Mouse (Mus musculus): ENCODE measurements around the gene Clstn1.
A peak's percentile ranks its signal among the peaks of the same experiment; 100 is the strongest.

The Clstn1 gene

DNA sequence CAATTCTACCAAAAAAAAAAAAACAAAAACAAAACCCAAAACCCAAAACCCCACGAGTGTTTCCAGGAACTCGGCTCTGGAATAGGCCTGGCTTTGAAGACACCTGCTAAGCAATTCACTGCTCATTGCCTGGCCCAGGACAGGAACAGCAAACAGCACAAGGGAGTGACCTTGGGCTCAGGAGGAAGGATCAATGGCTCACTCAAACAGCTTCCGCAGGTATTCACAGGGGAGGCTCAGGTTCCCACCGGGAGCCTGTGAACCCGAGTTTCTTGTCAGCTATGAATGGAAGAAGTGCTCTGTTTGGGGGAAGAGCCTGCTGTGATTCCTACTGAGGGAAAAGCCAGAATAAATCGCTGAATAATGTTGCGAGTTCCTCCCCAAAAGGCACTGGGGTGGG, 97.6 kb downstream of the Clstn1 start:
- DNase-seq, result no peak

DNA sequence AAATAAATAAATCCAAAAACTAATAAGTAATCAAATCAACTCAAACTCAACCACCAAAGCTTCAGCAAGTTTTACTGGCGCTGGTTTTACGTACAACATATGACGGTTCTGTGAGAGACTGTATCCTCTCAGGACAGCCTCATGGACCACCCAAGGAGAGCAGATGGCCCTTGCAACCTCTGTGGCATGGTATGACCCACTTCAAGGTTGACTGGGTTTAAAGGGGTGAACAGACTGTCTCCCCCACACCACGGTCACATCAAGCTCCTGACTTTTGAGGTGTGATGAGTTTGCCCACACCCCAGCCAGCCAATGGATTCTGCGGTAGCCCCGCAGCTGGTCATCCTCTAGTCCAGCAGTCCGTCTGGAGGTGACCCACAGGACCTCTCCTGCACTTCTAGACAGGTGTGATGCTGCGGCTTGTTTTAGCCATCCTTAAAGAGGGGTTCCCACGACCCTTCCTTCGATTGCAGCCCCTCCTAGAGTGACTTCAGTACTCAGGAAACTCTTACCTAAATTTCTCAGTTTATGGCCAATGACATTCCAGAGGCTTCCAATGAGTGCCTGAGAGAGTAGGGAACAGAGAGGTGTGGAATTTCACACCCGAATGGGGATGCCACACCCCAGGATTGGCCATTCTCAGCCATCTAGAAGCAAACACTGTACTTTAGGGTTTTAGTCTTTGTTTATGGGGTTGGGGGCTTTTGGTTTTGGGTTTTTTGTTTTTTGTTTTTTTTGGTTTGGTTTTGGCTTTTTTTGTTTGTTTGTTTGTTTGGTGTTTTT, 98.8 kb downstream of the Clstn1 start:
- DNase-seq, result no peak

DNA sequence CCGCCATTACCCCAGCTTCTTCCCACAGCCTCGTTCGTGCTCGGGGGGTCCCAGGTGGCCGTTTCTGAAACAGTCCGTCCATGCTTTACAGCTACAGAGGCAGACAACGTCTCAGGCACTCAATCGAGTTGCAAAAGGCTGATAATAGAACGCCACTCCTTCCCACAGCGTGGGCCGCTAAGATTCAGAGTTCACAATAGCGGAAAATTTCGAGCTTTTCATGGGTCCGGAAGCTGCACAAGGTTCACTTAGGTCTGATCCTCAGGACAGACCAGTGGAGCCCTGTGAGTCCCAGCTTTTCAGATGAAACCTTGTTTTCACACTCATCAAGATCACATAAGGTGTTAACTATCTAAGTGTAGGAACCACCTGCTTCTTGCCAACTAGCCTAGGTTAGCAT, 102.6 kb downstream of the Clstn1 start:
- DNase-seq, result no peak

DNA sequence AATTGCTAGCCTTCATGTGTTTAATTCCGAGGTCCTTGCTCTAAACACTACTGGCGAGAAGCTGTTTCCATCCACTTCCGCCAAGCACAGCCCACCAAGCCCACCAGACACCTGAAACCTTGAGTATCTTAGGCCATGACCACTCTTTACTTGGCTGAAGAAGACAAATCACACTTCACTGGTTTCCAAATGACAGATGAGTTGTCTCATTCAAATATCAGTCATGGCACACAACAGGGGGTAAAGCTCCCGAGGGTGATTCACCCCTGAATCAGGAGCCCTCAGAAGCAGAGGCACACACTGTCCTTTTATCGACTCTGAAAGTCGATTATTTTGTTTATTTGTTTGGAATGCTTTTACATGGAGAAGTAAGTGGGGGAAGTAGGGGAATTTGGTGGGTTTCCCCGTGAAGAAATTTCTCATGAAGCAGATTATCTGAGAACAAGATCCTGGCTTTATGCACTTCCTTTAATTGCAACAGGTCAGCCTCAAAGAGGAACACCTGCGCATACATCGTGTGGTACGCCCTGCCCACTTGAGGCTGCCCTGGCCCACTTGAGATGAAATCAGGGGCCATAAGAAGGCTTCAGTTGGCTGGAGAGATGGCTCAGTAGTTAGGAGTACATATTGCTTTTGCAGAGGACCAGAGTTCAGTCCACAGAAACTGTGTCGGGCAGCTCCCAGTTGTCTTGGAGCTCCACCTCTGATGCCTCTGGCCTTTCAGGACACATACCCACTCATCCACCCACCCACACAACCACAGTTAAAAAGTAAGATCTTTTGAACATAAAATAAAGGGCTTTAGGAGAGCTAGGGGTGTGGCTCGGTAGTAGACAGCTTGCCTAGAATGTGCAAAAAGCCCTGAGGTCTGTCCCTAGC, 103.8 kb downstream of the Clstn1 start:
- DNase-seq, result no peak

DNA sequence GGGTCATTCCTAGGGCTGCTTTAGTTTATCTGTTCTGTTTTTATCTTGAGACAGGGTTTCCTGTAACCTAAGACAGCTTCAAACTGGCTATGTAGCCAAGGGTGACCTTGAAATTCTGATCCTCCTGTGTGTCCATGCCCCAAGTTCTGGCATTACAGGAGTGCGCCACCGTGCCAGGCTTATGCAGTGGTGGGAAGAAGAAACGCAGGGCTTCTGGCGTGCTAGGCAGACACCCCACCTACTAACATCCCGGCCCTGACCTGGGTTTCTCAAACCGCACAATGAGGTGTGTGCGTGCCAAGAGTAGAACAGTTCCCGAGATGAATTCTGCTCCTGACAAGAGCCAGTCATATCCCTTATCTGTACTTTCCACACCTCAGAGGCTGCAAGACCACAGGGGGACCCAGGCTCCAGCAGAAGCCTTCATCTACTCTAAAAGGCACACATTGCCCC, 104.6 kb downstream of the Clstn1 start:
- DNase-seq, result no peak

DNA sequence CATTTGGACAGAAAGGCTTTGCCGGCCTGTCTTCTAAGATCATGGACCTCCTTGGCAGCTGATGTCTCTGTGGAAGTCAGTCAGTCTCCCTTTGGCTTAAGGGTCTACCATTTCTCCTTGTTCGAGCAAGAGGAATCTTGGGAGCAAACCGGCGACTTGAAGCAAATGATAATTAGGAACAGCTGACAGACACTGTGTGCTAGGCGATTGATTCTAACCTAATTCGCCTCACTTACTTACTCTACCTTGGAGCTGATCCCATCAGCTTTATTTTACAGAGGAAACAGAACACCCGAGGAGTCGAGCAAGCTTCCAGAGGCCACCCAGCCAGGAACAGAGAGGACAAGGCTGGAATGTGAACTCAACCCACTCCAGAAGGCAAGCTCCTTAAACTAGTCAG, 105.1 kb downstream of the Clstn1 start:
- DNase-seq, result no peak

DNA sequence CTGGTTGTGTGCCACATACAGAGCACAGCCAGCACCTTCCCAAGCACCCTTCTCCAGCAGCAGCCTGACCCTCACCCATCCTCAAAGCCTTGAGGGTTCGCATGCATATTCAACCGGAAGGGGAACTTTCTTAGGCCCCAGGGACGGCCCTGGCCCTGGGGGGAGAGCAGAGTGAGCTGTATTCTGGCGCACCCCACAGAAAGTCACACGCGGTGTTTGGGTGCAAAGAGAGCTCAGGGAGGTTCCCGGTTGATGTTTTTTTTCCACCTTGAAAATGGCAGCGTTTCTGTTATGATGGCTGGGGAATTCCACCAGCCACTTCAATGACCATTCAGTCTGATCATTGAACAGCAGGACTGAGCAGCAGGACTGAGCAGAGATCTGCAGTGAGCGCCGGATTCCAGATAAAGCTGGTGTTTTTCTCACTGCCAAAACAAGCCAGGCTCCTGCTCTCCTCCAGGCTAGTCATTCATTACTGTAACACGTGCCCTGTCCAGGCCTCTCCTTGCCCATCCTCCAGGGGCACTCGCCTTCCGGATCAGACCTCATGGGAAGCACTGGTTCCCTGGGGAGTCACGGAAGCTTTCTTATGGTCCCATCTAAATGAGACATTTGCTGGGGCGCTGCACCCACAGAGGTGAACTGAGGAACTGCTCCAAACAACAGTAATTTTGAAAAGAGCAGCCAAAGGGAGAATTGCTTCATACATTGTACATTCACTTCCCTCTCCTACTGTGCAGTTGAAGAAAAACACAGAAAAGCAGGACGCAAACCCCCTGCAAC, 110.1 kb downstream of the Clstn1 start:
- DNase-seq, result peak; percentile 51

DNA sequence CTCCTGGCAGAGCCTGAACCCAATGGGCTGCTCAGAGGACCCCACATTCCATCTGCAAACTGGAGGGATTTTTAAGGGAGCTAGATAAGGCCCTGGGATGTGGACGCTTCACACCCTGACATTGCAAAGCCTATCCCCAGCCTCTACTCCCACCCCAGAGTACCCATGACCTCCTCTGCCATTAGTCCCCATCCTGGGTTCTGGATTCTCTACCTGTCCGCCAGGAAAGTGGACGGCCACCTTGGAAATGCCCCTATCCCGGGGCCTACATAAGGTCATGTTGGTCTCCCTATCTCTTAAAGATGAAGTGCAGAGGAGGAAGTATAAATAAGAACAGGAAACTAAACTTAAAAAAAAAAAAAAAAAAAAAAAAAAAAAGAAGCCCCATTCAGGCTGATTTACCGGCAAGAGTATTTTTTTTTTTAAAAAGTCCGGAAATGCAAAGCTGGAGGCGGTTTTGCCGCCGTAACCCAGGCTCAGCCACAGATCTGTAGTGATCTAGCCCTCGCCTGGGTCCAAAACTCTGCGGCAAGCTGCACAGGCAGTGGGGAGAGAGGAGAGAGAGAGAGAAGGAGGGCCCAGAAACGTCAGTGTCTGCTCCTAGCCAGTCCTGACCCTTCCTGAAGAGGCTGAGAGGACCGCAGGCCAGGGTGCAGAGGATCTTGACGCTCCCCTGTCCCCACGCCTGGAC, 111.4 kb downstream of the Clstn1 start:
- DNase-seq, result peak; percentile 35

DNA sequence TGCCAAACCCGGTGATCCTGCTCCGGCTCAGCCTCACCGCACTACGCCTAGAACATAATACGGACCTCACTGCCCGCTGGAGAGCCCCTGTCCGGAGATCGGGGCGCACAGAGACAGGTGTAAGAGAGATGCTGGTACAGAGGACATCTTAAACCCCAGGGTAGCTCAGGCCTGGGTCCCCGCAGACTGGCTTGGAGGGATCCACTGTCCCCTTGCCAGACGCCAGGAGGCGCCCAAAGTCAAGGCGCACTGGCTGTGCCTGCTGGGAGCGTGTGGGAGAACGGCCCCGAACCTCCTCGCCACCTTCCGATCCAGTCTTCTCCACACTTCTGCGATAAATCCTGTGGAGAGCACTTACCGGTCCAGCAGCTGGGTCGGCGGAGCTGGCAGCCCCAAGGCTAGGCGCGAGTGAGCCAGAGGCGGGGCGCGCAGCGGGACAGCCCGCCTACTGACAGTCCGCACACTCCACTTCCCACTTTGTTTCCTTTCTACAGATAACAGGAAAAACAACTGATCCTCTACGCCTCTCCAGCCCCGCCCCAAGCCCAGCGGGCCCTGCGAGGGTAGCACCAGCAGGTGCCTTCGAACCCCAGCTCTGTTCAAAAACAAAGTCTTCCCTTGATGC, 112.0 kb downstream of the Clstn1 start:
- DNase-seq, result peak; percentile 70
